Mouse (Mus musculus) MEL (cell line): Measurements from ENCODE around the gene Slc11a2.

Experiments used
- CTCF ChIP-seq, 3 experiments: IDR thresholded peaks in 2 of 3; conservative IDR thresholded peaks in 1 of 3; 2 replicates each; pipeline ENCODE4 v1.5.1; 2011 to 2012; ENCODE audit warnings: low read length in 3 of 3, low read depth in 2 of 3, mild to moderate bottlenecking in 2 of 3, improper control_type of control experiment in 1 of 3, inconsistent platforms in 1 of 3, mixed read lengths in 1 of 3, moderate library complexity in 1 of 3; ENCODE audit not compliant: control insufficient read depth in 1 of 3, insufficient read depth in 1 of 3, poor library complexity in 1 of 3, severe bottlenecking in 1 of 3
- EP300 ChIP-seq, 2 experiments: IDR thresholded peaks; 2 replicates each; pipeline ENCODE4 v1.6.1; 2011; ENCODE audit warnings: improper control_type of control experiment in 2 of 2, low read length in 2 of 2, low read depth in 1 of 2, mild to moderate bottlenecking in 1 of 2
- JUND ChIP-seq: IDR thresholded peaks from 2 replicates; pipeline ENCODE4 v1.6.1; 2011; ENCODE audit warnings: low read depth, mild to moderate bottlenecking, improper control_type of control experiment, low read length
- MAZ ChIP-seq: IDR thresholded peaks from 2 replicates; pipeline ENCODE4 v1.6.1; 2012; ENCODE audit warnings: low read depth, mild to moderate bottlenecking, inconsistent platforms, low read length, improper control_type of control experiment
- NELFE ChIP-seq: IDR thresholded peaks from 2 replicates; pipeline ENCODE4 v1.6.1; 2011; ENCODE audit warnings: low read depth, low read length, improper control_type of control experiment
- RAD21 ChIP-seq: IDR thresholded peaks from 2 replicates; pipeline ENCODE4 v1.6.1; 2011; ENCODE audit warnings: mild to moderate bottlenecking, low read depth, low read length, improper control_type of control experiment
- TAL1 ChIP-seq: IDR thresholded peaks from 2 replicates; pipeline ENCODE4 v1.6.1; 2012; ENCODE audit warnings: mild to moderate bottlenecking, inconsistent platforms, low read length, moderate library complexity, mixed read lengths
- ZMIZ1 ChIP-seq: IDR thresholded peaks from 2 replicates; pipeline ENCODE4 v1.6.1; 2012; ENCODE audit warnings: low read depth, mild to moderate bottlenecking, inconsistent platforms, low read length, improper control_type of control experiment, moderate library complexity

GRCm38 (mm10) chr15:100467738-100468137 lies 42.9 kb upstream of the Slc11a2 start:
- no peak for TF ChIP-seq CTCF (IDR thresholded peaks at IDR 0.05 in 2 of 3, conservative IDR thresholded peaks at IDR 0.05 in 1 of 3; ENCODE audit: control insufficient read depth in 1 of 3, insufficient read depth in 1 of 3, low read depth in 2 of 3, low read length in 3 of 3, poor library complexity in 1 of 3, severe bottlenecking in 1 of 3)
- TF ChIP-seq ZMIZ1 = no peak
- TF ChIP-seq NELFE = no peak
- no peak for TF ChIP-seq EP300 (IDR thresholded peaks at IDR 0.05; ENCODE audit: low read depth in 1 of 2, low read length in 2 of 2)
- no peak for TF ChIP-seq JUND
- TF ChIP-seq TAL1 = no peak
- no peak for TF ChIP-seq RAD21
- TF ChIP-seq MAZ = no peak
